Mouse (Mus musculus) c-Kit-positive CD71-negative TER-119-negative erythroid progenitor cells, embryonic 14.5 days (primary cell): ENCODE data around the gene Pip5kl1.

Source experiments
- DNase-seq: peaks from one replicate; pipeline ENCODE4 v3.0.0-alpha.2; 2013; ENCODE audit warnings: low read depth

Gene Pip5kl1

GRCm38 (mm10) chr2:32585149-32585714, 10.6 kb downstream of the Pip5kl1 start:
- DNase-seq = no peak

DNA sequence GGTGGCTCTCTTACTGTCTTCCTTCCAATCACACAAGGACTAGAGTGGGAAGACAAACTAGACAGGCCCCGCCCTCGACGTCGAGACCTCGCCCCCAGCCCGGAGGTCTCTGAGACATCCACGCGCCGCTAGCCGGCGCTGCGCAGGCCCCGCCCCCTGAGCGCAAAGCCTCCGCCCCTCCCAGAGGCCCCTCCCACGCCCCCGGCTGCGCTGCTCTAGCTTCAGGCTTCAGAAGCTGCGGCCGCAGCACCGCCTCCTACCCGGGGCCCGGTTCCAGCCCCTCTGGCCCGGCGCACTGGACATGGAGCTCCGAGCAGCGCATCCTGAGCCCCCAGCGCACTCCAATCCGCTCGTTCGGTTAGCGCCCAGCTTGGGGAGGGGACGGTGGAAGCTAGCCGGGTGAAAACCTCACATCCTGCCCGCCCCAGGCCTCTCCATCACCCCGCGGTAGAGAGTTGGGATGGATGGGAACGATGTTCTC, 12.3 kb downstream of the Pip5kl1 start, which contains the start of gene St6galnac4:
St6galnac4 (plus strand) TSS at position 225 of the 481 bp plus-strand sequence.
- DNase-seq = peak; percentile 93

- DNase-seq = peak; percentile 50
These were observed 13.2 kb downstream of the Pip5kl1 start for GRCm38 (mm10) chr2:32587731-32588321.

GRCm38 (mm10) chr2:32589213-32589795, 14.7 kb downstream of the Pip5kl1 start:
- no peak for DNase-seq

DNA sequence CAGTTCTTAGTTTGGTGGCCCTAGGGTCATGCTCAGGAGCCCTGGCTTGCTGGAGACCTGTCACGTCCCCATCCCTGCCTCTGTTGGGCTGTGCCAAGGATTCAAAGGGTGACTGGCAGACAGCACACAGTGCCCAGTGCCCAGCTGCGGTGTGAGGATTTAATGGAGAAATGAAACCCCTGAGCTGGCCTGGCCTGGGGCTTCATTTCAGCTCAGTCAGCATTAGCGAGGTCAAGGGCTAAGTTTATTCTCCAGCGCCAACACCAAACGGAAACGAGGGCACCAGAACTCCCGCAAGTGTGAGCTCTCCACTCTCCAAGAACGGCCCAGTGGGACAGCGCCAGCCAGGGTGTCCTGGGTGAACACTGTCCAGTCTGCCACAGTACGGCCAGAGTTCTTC, 15.6 kb downstream of the Pip5kl1 start:
- no peak for DNase-seq

GRCm38 (mm10) chr2:32591249-32591648, 16.7 kb downstream of the Pip5kl1 start:
- DNase-seq = no peak

DNA sequence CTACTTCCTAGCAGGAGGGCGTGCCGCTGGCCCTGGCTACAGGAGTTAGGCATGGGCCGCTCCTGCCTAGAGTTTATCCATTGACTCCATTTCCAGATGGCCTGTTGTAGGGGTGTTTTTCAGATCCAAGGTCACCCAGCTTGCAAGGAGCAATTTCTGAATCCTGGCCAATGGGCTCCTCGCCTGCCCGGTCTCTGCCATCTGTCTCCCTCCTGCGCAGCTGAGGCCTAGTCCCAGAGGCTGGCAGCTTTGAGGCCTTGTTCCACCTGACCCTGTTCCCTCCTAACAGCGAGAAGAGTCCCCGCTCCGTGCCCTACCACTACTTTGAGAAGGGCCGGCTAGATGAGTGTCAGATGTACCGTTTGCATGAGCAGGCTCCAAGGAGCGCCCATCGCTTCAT, 22.1 kb downstream of the Pip5kl1 start:
- DNase-seq = no peak

DNA sequence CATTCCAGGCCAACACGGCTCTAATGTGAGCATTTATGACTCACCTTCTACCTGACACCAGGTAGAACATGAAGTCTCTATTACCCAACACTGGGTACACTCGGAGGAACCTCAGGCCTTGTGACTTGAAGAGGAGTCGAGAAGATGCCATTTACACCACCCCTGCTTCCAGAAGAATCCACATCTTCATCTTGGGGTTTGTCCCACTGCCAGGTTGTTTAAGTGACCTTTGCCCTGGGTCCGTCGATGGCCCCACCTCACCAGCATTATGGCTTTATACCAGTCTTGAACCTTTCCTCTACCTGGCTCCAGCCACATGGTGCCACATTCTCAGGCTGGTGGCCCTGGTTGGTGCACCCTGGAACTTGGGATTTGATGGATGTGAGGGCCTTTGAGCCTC, 22.7 kb downstream of the Pip5kl1 start:
- no peak for DNase-seq

DNA sequence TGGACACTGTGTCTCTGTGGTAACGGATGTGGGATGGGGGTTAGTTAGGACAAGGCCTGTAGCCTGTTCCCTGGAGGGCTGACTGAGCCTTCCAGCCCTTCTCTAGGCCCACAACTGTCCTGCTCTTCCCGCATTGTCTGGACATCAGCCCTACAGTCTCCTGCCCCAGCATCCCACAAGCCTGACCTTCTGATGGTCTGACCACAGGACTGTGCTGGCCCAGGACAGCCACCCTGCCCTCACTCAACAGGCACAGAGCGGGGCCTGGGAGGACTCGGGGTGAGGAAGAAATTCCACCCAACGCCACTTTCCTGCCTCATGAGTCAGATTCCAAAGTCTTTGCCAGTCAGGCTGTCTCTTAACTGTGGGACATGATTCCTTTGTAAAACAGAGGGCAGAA, 23.1 kb downstream of the Pip5kl1 start:
- DNase-seq = no peak

GRCm38 (mm10) chr2:32598506-32598905, 23.9 kb downstream of the Pip5kl1 start:
- no peak for DNase-seq

GRCm38 (mm10) chr2:32599409-32599808, 24.8 kb downstream of the Pip5kl1 start, which contains the start of gene St6galnac6:
Gene St6galnac6 (plus strand): TSS chr2:32599709.
- no peak for DNase-seq

GRCm38 (mm10) chr2:32601417-32602065, 26.9 kb downstream of the Pip5kl1 start:
- DNase-seq = peak; percentile 26

- DNase-seq = peak; percentile 73
These were observed 28.0 kb downstream of the Pip5kl1 start for GRCm38 (mm10) chr2:32602600-32603054.

- no peak for DNase-seq
These were observed 30.0 kb downstream of the Pip5kl1 start for GRCm38 (mm10) chr2:32604631-32605030.

DNA sequence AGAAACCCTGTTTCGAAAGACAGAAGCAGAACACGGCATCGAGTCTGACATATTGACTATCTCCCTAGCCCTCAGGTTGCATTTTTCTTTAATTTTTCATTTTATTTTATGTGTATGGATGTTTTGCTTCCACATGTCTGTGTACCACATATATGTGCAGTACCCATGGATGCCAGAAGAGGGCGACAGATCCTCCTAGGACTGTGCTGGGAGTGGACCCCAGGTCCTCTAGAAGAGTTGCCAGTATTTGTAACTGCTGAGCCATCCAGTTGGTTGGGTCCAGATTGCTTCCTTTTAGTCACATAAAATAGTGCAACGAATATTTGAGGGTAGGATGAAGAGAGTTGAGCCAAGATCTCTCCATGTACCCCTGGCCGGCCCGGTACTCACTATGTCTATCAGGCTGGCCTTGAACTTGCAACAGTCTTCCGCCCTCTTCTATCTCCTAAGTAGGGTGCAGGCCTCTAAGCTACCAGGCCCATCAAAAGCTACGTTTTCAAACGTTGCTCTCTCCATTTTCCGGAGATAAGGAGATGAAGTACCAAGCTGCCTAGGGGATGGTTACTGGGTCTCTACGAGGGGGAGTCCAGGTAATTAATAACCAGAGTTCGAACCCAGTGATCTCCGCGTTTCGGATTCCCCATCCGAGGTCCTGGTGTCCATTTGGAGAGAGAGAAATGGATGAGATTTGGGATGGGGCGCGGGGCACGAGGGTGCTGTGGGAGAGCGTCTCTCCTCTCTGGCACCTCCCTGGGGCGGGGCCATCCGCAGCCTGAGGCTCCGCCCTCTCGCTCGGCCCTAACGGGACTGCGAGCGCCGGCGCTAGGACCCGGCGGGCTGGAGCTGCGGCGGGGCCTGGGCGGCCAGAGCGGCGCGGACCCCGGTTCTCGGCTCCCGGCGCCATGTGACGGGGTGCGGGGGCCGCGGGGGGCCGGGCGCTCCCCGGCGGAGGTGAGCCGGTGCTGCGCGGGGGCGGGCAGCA, 31.9 kb downstream of the Pip5kl1 start:
- peak; percentile 79 for DNase-seq

DNA sequence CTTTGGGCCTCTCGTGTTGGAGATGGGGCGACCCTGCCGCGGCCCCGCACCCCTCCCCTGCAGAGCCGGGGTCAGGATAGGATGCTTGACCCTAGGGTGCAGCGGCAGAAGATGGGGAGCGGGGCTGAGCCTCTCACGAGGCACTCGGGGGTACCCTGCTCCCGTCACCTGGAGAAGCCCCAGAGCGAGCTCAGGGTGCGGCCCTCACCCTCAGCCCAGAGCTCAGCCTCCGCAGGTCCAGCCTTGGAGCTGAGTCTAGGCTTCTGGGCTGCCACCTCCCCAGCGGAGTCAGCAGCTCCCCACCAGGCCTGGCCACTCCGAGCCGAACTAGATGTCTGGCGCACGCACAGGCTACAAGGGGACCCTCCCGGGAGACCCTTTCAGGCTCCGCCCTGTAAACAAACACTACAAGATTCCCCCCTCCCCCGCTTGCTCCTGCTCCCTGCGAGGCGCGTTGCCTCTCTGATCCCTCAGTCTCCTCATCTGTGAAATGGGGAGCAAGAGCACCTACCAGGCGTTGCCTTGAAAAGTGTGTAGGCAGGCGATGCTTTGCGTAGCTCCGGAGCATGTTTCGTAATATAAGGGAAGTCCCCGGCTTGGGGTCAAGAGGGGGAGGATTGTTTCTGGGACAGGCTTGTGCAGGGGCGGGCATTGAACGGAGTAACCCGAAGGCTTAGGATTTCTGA, 32.8 kb downstream of the Pip5kl1 start:
- peak; percentile 44 for DNase-seq

- peak; percentile 68 for DNase-seq
These were observed 33.7 kb downstream of the Pip5kl1 start for GRCm38 (mm10) chr2:32608141-32608777.

GRCm38 (mm10) chr2:32608778-32609435, 34.3 kb downstream of the Pip5kl1 start:
- no peak for DNase-seq

DNA sequence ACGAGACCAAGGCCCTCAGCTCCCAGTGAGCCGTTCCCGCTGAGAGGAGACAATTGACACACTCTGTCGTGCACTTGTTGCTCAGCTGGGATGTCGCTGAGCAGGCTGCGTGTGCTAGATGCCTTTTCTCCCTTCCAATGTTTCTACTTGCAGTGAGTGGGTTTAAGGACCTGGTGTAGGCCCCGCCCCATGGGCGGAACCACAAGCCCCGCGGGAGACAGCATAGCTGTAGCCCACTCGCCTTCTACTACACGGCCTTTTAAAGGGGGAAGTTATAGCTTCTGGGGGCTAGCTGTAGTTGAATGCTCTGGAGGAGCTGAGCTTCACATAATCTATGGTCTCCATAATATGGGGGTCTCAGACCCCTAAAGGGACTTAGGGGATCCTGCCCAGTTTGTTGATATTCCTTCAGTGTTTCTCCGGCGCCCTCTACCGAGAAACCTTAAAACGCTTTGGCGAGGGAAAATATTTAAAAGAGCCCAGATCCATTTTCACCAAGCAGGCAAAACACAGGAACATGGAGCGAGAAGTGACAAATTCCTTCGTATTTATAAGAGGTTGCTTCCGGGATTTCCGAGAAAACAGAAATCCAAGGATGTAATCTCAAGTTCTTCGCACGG, 36.1 kb downstream of the Pip5kl1 start:
- DNase-seq = peak; percentile 49
